In genomic region chr5:8057018-8057323, GRCm38 (mm10) we compare ENCODE assay signal across 8 mouse cellular contexts. TPM values are rescaled to one million over a fixed set of nuclear protein-coding genes. Genes with fewer than 3 reads are reported as not detected.
DNase-seq lines count a peak whose midpoint lies in the region; ATAC-seq and TF ChIP-seq lines count a peak whose summit lies in the region.

No protein-coding gene starts in this region.

- intact Hi-C loops in left cerebral cortex, postnatal 14 days (cut with DNase I) = no loop called here

- no peaks in the 10 kb centered on the region for H3K9me3 ChIP-seq in lung, embryonic 14.5 days (ENCODE audit: low read depth, low read length)
- no peaks in the 10 kb centered on the region for H3K9me3 ChIP-seq in embryonic facial prominence, embryonic 12.5 days
- H3K9me3 ChIP-seq in intestine, embryonic 14.5 days (ENCODE audit: control insufficient read depth, low read length) = no peaks in the 10 kb centered on the region
- no peaks in the 10 kb centered on the region for H3K9me3 ChIP-seq in midbrain, embryonic 15.5 days

- peak; percentile 3 for DNase-seq in lung, embryonic 14.5 days
- DNase-seq in lung, postnatal 14 days = no peak
- DNase-seq in intestine, embryonic 14.5 days (ENCODE audit: low spot score) = no peak
- DNase-seq in layer of hippocampus, adult 9-10 months (ENCODE audit: low spot score) = no peak
- no peak for DNase-seq in urinary bladder, postnatal 4 days (ENCODE audit: low spot score in 2 of 2)
- DNase-seq in left cerebral cortex, postnatal 14 days (ENCODE audit: low spot score in 2 of 2) = no peak

- H3K27ac ChIP-seq in lung, embryonic 14.5 days (ENCODE audit: low read depth) = peak overlapping the region; percentile 90
- peak overlapping the region; percentile 79; the same call in 1 of the 2 replicates for H3K27ac ChIP-seq in embryonic facial prominence, embryonic 12.5 days
- peak overlapping the region; percentile 88 for H3K27ac ChIP-seq in intestine, embryonic 14.5 days (ENCODE audit: low read depth)
- no peak overlapping the region for H3K27ac ChIP-seq in midbrain, embryonic 15.5 days

- peaks cover 5% of the 10 kb centered on the region for H3K4me1 ChIP-seq in lung, embryonic 14.5 days (ENCODE audit: insufficient read depth)
- peaks cover 11% of the 10 kb centered on the region for H3K4me1 ChIP-seq in embryonic facial prominence, embryonic 12.5 days
- H3K4me1 ChIP-seq in intestine, embryonic 14.5 days (replicated peaks; ENCODE audit: control insufficient read depth, insufficient read depth, low read length) = peaks cover 7% of the 10 kb centered on the region
- peaks cover 16% of the 10 kb centered on the region for H3K4me1 ChIP-seq in midbrain, embryonic 15.5 days

- H3K4me2 ChIP-seq in lung, embryonic 14.5 days = peak overlapping the region; percentile 83
- H3K4me2 ChIP-seq in embryonic facial prominence, embryonic 12.5 days (replicated peaks) = peak overlapping the region; percentile 66
- peak overlapping the region; percentile 82 for H3K4me2 ChIP-seq in intestine, embryonic 14.5 days (ENCODE audit: low read length)
- H3K4me2 ChIP-seq in midbrain, embryonic 15.5 days = peak overlapping the region; percentile 62

- no peaks in the 10 kb centered on the region for H3K27me3 ChIP-seq in lung, embryonic 14.5 days (ENCODE audit: insufficient read depth, low read length)
- H3K27me3 ChIP-seq in embryonic facial prominence, embryonic 12.5 days = no peaks in the 10 kb centered on the region
- no peaks in the 10 kb centered on the region for H3K27me3 ChIP-seq in intestine, embryonic 14.5 days (replicated peaks; ENCODE audit: control insufficient read depth, insufficient read depth, low read length)
- H3K27me3 ChIP-seq in midbrain, embryonic 15.5 days (replicated peaks) = no peaks in the 10 kb centered on the region

- peak overlapping the region; percentile 80 for H3K4me3 ChIP-seq in lung, embryonic 14.5 days (ENCODE audit: low read depth, low read length)
- H3K4me3 ChIP-seq in embryonic facial prominence, embryonic 12.5 days = peak overlapping the region; percentile 74
- H3K4me3 ChIP-seq in intestine, embryonic 14.5 days (ENCODE audit: low read depth, low read length) = peak overlapping the region; percentile 54
- peak overlapping the region; percentile 85 for H3K4me3 ChIP-seq in midbrain, embryonic 15.5 days

- H3K9ac ChIP-seq in lung, embryonic 14.5 days = peak overlapping the region; percentile 86
- peak overlapping the region; percentile 81 for H3K9ac ChIP-seq in embryonic facial prominence, embryonic 12.5 days
- H3K9ac ChIP-seq in intestine, embryonic 14.5 days (ENCODE audit: low read length) = peak overlapping the region; percentile 89
- H3K9ac ChIP-seq in midbrain, embryonic 15.5 days = peak overlapping the region; percentile 88

- ATAC-seq in lung, embryonic 14.5 days (ENCODE audit: insufficient read depth) = peak; percentile 9; the same call in 1 of the 2 replicates
- no peak for ATAC-seq in embryonic facial prominence, embryonic 12.5 days (ENCODE audit: insufficient number of reproducible peaks, insufficient read depth, low FRiP score, low TSS enrichment)
- ATAC-seq in intestine, embryonic 14.5 days (replicated peaks; ENCODE audit: low FRiP score, low TSS enrichment, low read depth) = peak; percentile 57
- ATAC-seq in midbrain, embryonic 15.5 days (replicated peaks) = peak; percentile 38

- H3K36me3 ChIP-seq in lung, embryonic 14.5 days (ENCODE audit: insufficient read depth) = peaks cover 23% of the 10 kb centered on the region; the same call in 1 of the 2 replicates
- H3K36me3 ChIP-seq in embryonic facial prominence, embryonic 12.5 days = peaks cover 21% of the 10 kb centered on the region
- H3K36me3 ChIP-seq in intestine, embryonic 14.5 days (ENCODE audit: control insufficient read depth, insufficient read depth, low read length) = peaks cover 33% of the 10 kb centered on the region
- H3K36me3 ChIP-seq in midbrain, embryonic 15.5 days (replicated peaks) = peaks cover 9% of the 10 kb centered on the region; the same call in 1 of the 2 replicates

- no peak for TF ChIP-seq CTCF in lung, embryonic 14.5 days (IDR thresholded peaks at IDR 0.05; ENCODE audit: low read depth)

- WGBS in lung, embryonic 14.5 days = 51% methylated on average over 5 of the region's 5 CpGs
- WGBS in embryonic facial prominence, embryonic 12.5 days = 60% methylated on average over 5 of the region's 5 CpGs
- 43% methylated on average over 5 of the region's 5 CpGs for WGBS in intestine, embryonic 14.5 days
- WGBS in midbrain, embryonic 15.5 days = 69% methylated on average over 5 of the region's 5 CpGs

RNA-seq across cellular contexts. Expression of gene Sri, which starts 11.1 kb away (rescaled TPM):
- polyA plus RNA-seq in lung, embryonic 14.5 days (2014; fragmentation: Nextera tagmentation; extraction: Ambion mirVana) = 253 and 268 TPM in 2 replicates
- polyA plus RNA-seq in embryonic facial prominence, embryonic 12.5 days (2016; fragmentation: Nextera tagmentation; extraction: Ambion mirVana) = 229 and 241 TPM in 2 replicates
- polyA plus RNA-seq in intestine, embryonic 14.5 days (2014; fragmentation: Nextera tagmentation; extraction: Ambion mirVana) = 255 and 257 TPM in 2 replicates
- polyA plus RNA-seq in midbrain, embryonic 15.5 days (2015; fragmentation: Nextera tagmentation; extraction: Ambion mirVana) = 158 and 163 TPM in 2 replicates
- 100 to 1,000 TPM; 104 to 124 TPM for total RNA-seq in left cerebral cortex, postnatal 14 days (2021)
